Mouse (Mus musculus) G1E (cell line): ENCODE measurements around the gene Syndig1. TPM values are rescaled to one million over a fixed set of nuclear protein-coding genes. Genes with fewer than 3 reads are reported as not detected.

Experiments
- ATAC-seq: 2 replicates; pipeline ENCODE4 v1.8.0; 2016; ENCODE audit warnings: mild to moderate bottlenecking; ENCODE audit not compliant: insufficient number of reproducible peaks, poor library complexity, low FRiP score, severe bottlenecking; ENCODE audit errors: extremely low read depth
- DNase-seq: peaks from one replicate; pipeline ENCODE4 v3.0.0; 2012; ENCODE audit warnings: low spot score
- H3K27me3 ChIP-seq: 2 replicates; pipeline ENCODE4 v1.6.1; 2012; ENCODE audit warnings: mild to moderate bottlenecking, low read length, inconsistent platforms; ENCODE audit not compliant: insufficient read depth
- H3K36me3 ChIP-seq: replicated peaks from 2 replicates; pipeline ENCODE3; 2012; ENCODE audit warnings: mild to moderate bottlenecking, inconsistent platforms
- H3K4me1 ChIP-seq: 2 replicates; pipeline ENCODE4 v1.6.1; 2012; ENCODE audit warnings: low read depth, low read length, inconsistent platforms, mixed read lengths; ENCODE audit not compliant: insufficient read depth
- H3K4me3 ChIP-seq: 2 replicates; pipeline ENCODE4 v1.5.1; 2012; ENCODE audit warnings: low read depth, mild to moderate bottlenecking, inconsistent platforms, low read length, moderate library complexity, mixed read lengths
- H3K9me3 ChIP-seq: replicated peaks from 2 replicates; pipeline ENCODE4 v1.6.1; 2012; ENCODE audit warnings: inconsistent platforms
- CTCF ChIP-seq: IDR thresholded peaks from 2 replicates; pipeline ENCODE4 v1.5.1; 2012; ENCODE audit warnings: low read depth, low read length, inconsistent platforms, mixed read lengths
- GATA1 ChIP-seq: IDR thresholded peaks from 2 replicates; pipeline ENCODE4 v1.6.1; 2012; ENCODE audit warnings: borderline replicate concordance, low read length, inconsistent platforms, mixed read lengths
- GATA2 ChIP-seq: IDR thresholded peaks from 2 replicates; pipeline ENCODE4 v1.6.1; 2012; ENCODE audit warnings: low read depth, low read length, inconsistent platforms, borderline replicate concordance
- POLR2AphosphoS5 ChIP-seq: IDR thresholded peaks from 2 replicates; pipeline ENCODE4 v1.6.1; 2012; ENCODE audit warnings: low read depth, low read length, inconsistent platforms; ENCODE audit not compliant: insufficient replicate concordance
- TAL1 ChIP-seq: conservative IDR thresholded peaks from 2 replicates; pipeline ENCODE4 v1.6.1; 2012; ENCODE audit warnings: low read depth, low read length, inconsistent platforms, mixed read lengths
- polyA plus RNA-seq: library from polyadenylated mRNA; stranded (reverse); fragments of >175 nt; gene quantifications from 2 replicates; pipeline ENCODE4 v1.2.3, GENCODE M21; 2012
- total RNA-seq, 2 experiments: library from RNA; stranded (forward) in 1 of 2; stranded (reverse) in 1 of 2; fragments of 200-1000 nt in 1 of 2; fragments of >200 nt in 1 of 2; fragmentation: Nextera tagmentation in 1 of 2; gene quantifications; 2 replicates each; pipeline ENCODE4 v1.2.3; 2014 to 2017

The Syndig1 gene
- total and polyA plus RNA-seq, 3 experiments, result 0.16 TPM; not detected in 2

DNA sequence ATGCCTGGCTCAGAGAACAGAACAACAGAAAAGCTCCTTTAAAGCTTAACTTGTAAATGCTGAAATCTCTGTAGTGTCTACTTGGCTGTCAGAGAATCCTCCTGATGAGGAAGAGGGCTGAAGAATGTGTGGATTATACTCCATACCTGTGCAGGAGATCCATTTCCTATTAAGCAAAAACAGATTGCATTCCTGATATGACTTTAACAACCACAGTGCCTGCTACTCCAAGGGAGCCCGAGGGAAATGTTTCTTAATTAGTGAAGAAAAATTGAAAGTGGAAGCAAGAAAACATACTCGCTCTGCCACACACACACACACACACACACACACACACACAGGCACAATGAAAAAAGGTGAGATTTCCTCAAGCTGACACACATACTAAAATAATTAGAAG lies 41.5 kb downstream of the Syndig1 start:
- H3K27me3 ChIP-seq, result no peaks in the 10 kb centered on the region
- no peaks in the 10 kb centered on the region for H3K36me3 ChIP-seq
- DNase-seq (no peak), ATAC-seq (no peak)
- no peak overlapping the region for H3K4me3 ChIP-seq
- no peaks in the 10 kb centered on the region for H3K4me1 ChIP-seq
- H3K9me3 ChIP-seq, result peaks cover 4% of the 10 kb centered on the region
- TF ChIP-seq CTCF (no peak), POLR2AphosphoS5 (no peak), TAL1 (no peak), GATA2 (no peak), GATA1 (no peak)

DNA sequence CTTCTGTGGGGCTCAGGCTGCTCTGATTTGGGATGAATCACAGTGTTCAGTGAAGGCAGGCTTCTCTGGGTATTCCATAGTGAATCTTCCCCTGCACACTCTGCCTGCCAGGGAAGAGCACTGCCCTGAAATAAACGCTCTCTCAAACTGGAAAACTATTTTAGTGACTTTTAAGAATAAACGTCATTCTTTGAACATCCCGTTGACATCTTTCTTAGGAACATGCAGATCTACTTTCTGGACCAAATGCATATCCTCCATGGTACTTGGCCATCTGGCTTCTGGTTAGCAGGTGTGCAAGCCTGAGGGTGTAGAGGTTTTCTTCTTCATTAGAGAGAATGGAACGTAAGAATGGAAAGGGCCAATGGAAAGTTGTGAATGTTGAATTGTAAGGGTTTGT lies 43.5 kb downstream of the Syndig1 start:
- H3K27me3 ChIP-seq, result no peaks in the 10 kb centered on the region
- no peak overlapping the region for H3K4me3 ChIP-seq
- no peaks in the 10 kb centered on the region for H3K36me3 ChIP-seq
- ATAC-seq (no peak), DNase-seq (no peak)
- no peaks in the 10 kb centered on the region for H3K4me1 ChIP-seq
- TF ChIP-seq POLR2AphosphoS5 (no peak), TAL1 (no peak), GATA2 (no peak), GATA1 (no peak), CTCF (no peak)
- H3K9me3 ChIP-seq, result peaks cover 4% of the 10 kb centered on the region

DNA sequence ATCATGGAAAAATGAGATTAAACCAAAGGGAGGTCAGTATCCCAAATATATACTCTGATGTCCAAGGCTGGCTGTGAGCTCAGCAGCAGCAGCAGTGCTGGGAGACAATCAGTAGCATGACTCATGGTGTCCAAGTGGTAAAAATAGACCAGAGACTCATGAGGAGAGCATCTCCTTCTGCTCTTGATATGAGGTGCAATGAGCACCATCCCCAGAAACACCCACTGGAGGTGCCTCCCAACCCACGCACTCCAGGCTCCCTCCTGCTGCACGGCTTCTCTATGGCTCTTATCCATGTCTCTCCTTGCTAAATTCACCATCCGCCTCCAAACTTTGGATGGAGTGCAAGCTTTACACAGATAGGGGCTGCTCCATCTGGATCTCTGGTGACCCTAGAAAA lies 44.3 kb downstream of the Syndig1 start:
- Histone ChIP-seq H3K36me3 (no peaks in the 10 kb centered on the region), H3K9me3 (peaks cover 4% of the 10 kb centered on the region), H3K27me3 (no peaks in the 10 kb centered on the region), H3K4me3 (no peak overlapping the region), H3K4me1 (no peaks in the 10 kb centered on the region)
- no peak for ATAC-seq
- TF ChIP-seq TAL1 (no peak), GATA2 (no peak), GATA1 (no peak), POLR2AphosphoS5 (no peak), CTCF (no peak)
- no peak for DNase-seq

DNA sequence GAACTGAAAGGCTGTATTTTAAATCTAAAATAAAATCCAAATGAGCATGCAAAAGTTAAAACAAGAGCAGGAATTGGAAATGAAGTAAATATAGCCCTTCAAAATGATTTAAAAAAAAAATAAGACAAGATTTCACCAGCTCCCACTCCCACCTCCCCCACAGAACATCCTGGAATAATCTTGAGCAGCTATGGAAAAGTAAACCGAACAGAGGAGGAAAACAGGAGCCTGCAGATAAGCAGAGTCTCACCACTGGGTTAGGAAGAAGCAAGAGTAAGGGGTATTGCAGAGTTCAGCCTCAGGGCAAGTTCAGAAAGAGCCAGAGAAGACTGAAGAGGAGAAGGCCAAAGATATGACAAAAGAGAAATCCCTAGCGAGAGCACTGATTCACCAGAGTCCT lies 48.9 kb downstream of the Syndig1 start:
- ATAC-seq, result no peak
- H3K27me3 ChIP-seq, result no peaks in the 10 kb centered on the region
- no peak for TF ChIP-seq CTCF
- no peak for TF ChIP-seq POLR2AphosphoS5
- TF ChIP-seq TAL1, result no peak
- no peak for TF ChIP-seq GATA2
- TF ChIP-seq GATA1, result no peak
- no peak for DNase-seq
- no peaks in the 10 kb centered on the region for H3K36me3 ChIP-seq
- H3K9me3 ChIP-seq, result no peaks in the 10 kb centered on the region; the same call in 1 of the 2 replicates
- H3K4me3 ChIP-seq, result no peak overlapping the region
- no peaks in the 10 kb centered on the region for H3K4me1 ChIP-seq

DNA sequence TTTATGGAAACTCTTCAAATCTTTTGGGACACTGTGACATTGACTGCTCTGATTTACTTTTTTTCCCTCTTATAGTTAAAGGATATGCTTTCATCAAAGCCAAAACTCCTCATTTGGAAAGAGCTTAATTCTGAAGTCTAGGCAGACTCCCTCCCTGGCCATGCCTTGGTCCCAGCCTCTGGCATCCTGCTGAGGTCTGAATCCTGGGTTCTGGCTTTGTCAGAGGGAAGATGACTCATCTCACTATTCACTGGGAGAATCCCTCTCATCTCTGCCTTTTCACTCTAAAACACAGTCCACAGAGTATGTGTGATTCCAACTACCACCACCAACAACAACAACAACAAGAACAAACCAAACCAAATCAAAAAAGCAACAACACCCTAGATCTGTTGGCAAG lies 58.6 kb downstream of the Syndig1 start:
- Histone ChIP-seq H3K36me3 (no peaks in the 10 kb centered on the region), H3K4me1 (no peaks in the 10 kb centered on the region), H3K27me3 (no peaks in the 10 kb centered on the region), H3K4me3 (no peak overlapping the region), H3K9me3 (peaks cover 4% of the 10 kb centered on the region; the same call in 1 of the 2 replicates)
- no peak for TF ChIP-seq TAL1
- no peak for TF ChIP-seq GATA2
- TF ChIP-seq POLR2AphosphoS5, result no peak
- DNase-seq (no peak), ATAC-seq (no peak; the same call in 1 of the 2 replicates)

DNA sequence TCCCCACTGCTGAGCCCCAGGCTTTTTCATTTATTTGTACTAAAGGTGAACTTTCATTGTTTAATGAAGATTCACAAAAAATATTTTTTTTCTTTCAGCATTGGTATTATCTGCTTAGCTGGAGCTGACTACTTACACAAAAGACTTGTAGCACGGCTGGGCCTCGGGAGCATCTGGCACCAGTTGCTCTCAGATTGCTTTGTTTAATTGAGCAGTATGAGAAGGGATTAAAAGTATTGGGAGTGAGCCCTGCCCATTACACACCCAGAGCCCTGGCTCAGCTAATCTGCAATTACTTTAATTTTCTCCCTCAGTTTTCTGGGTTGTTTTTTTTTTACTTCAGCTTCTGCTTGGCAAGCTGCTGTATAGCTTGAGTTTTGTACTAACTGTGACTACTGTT lies 62.6 kb downstream of the Syndig1 start:
- TF ChIP-seq POLR2AphosphoS5 (no peak), GATA2 (no peak), CTCF (no peak), GATA1 (no peak), TAL1 (no peak)
- Histone ChIP-seq H3K9me3 (peaks cover 7% of the 10 kb centered on the region; the same call in 1 of the 2 replicates), H3K36me3 (no peaks in the 10 kb centered on the region), H3K4me3 (no peak overlapping the region), H3K27me3 (no peaks in the 10 kb centered on the region), H3K4me1 (no peaks in the 10 kb centered on the region)
- ATAC-seq (no peak), DNase-seq (no peak)

DNA sequence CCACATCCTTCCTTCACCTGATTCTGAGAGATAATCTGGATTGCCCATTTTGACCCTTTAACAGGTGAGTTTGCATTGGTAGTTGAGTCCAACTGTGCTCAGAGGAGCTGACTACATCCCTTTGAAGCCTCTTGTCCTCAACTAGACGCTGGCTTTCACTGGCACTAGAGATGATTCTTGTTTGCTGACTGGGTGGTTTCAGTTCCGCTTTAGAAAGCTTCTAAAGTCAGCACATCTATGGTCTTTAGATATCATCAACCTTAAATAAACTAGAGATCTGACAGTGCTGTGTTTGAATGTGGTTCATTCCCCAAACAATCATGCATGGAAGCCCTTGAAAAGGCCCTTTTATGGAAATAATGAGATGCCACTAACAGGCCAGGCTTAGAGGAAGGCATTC lies 67.3 kb downstream of the Syndig1 start:
- DNase-seq (no peak), ATAC-seq (no peak)
- TF ChIP-seq CTCF, result no peak
- TF ChIP-seq GATA2, result no peak
- TF ChIP-seq GATA1, result no peak
- peaks cover 21% of the 10 kb centered on the region for H3K9me3 ChIP-seq
- no peaks in the 10 kb centered on the region for H3K4me1 ChIP-seq
- no peaks in the 10 kb centered on the region for H3K36me3 ChIP-seq
- no peak overlapping the region for H3K4me3 ChIP-seq
- H3K27me3 ChIP-seq, result no peaks in the 10 kb centered on the region
